Mouse (Mus musculus): ENCODE measurements around the gene Pum1. TPM values are rescaled to one million over a fixed set of nuclear protein-coding genes. Genes with fewer than 3 reads are reported as not detected.
A peak's percentile ranks its signal among the peaks of the same experiment; 100 is the strongest.

Pum1 gene
- polyA plus RNA-seq, 2 experiments, result 69.5 to 83.8 TPM

DNA sequence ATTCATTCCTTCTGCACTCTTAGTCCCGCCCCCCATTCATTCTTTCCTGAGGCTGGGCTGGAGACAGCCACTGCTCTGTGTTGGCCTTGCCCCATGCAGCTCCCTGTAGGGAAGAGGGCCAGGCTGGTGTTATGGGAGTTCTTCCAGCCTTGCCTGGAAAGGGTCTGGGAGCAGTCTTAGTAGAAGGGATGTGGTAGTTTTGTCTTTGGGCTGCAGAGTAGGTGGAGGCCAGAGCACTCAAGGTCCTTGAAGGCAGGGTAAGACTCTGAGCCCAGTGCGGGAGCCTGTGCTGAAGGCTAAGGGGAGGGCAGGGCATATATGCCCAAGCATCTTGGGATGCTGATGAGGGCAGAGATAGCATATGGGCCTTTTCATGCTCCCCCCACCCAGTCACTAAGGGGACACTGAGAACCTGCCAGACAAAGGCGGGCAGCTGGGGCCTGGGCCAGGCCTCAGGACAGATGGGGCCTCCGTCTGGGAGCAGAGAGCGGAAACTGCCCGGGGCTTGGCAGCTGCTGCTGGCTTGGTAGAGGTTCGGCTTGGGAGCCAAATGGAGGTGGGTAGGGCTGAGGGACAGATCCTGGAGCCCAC lies 141.7 kb downstream of the Pum1 start:
- Histone ChIP-seq H3K4me2 (replicated peaks; ENCODE audit: low read depth, low read length, severe bottlenecking) (no peak overlapping the region), H3K36me3 (ENCODE audit: control insufficient read depth, insufficient read depth, low read length) (peaks cover 7% of the 10 kb centered on the region; the same call in 1 of the 2 replicates), H3K9ac (ENCODE audit: low read depth, low read length, severe bottlenecking) (no peak overlapping the region), H3K27ac (replicated peaks; ENCODE audit: low read depth, low read length) (no peak overlapping the region), H3K9me3 (ENCODE audit: control insufficient read depth, low read length) (no peaks in the 10 kb centered on the region), H3K4me1 (ENCODE audit: control insufficient read depth, insufficient read depth, low read length) (peaks cover 15% of the 10 kb centered on the region), H3K4me3 (replicated peaks; ENCODE audit: low read length) (no peak overlapping the region), H3K27me3 (ENCODE audit: control insufficient read depth, insufficient read depth, low read length) (no peaks in the 10 kb centered on the region)
- whole genome bisulfite sequencing, result 72% methylated on average over 7 of the region's 7 CpGs
- TF ChIP-seq POLR2A (IDR thresholded peaks at IDR 0.05; ENCODE audit: borderline replicate concordance, extremely low read depth, insufficient read depth, insufficient read length), result no peak
- peak; percentile 46 for DNase-seq (ENCODE audit: low spot score)
- peak; percentile 38 for ATAC-seq (ENCODE audit: low FRiP score, low read depth)

DNA sequence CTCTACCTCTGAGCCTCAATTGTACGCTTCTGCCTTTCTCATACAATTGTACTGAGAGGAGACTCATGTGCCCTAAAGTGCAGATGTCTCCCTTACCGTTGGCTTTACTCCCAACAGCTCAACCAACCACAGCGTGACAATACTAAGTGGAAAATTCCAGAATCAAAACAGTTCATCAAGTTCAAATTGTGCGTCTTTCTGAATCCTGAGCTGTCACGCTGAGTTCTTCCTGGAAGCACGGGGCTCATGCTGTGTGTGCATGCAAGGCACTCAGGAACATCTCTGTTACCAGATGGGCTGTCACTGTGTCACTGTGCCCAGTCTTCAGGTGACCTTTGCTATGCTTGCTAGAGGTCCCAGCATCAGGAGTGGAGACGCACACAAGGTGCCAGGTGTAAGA lies 142.6 kb downstream of the Pum1 start:
- no peak overlapping the region for H3K27ac ChIP-seq (replicated peaks; ENCODE audit: low read depth, low read length)
- WGBS, result 86% methylated on average over 7 of the region's 7 CpGs
- H3K4me1 ChIP-seq (ENCODE audit: control insufficient read depth, insufficient read depth, low read length), result peaks cover 15% of the 10 kb centered on the region
- no peaks in the 10 kb centered on the region for H3K27me3 ChIP-seq (ENCODE audit: control insufficient read depth, insufficient read depth, low read length)
- H3K9ac ChIP-seq (ENCODE audit: low read depth, low read length, severe bottlenecking), result no peak overlapping the region
- ATAC-seq (ENCODE audit: low FRiP score, low read depth) (no peak), DNase-seq (ENCODE audit: low spot score) (no peak)
- H3K4me3 ChIP-seq (replicated peaks; ENCODE audit: low read length), result no peak overlapping the region
- H3K4me2 ChIP-seq (replicated peaks; ENCODE audit: low read depth, low read length, severe bottlenecking), result no peak overlapping the region
- H3K9me3 ChIP-seq (ENCODE audit: control insufficient read depth, low read length), result no peaks in the 10 kb centered on the region
- no peak for TF ChIP-seq POLR2A (IDR thresholded peaks at IDR 0.05; ENCODE audit: borderline replicate concordance, extremely low read depth, insufficient read depth, insufficient read length)
- peaks cover 7% of the 10 kb centered on the region; the same call in 1 of the 2 replicates for H3K36me3 ChIP-seq (ENCODE audit: control insufficient read depth, insufficient read depth, low read length)

DNA sequence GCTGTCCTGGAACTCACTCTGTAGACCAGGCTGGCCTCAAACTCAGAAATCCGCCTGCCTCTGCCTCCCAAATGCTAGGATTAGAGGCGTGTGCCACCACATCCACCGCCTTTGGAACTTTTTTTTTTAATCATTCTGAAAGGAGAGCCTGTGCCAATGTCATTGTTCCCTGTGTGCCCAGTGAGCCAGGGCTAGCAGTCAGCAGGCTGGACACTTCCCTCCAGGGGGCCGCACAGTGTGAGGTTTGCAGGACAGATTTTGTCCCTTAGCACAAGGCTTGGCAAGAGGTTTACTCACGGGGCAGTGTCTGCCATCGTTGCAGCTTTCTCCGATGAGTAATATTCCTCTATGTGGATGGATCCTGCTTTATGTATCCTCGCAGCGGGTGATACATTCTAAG lies 143.6 kb downstream of the Pum1 start:
- Histone ChIP-seq H3K27ac (replicated peaks; ENCODE audit: low read depth, low read length) (no peak overlapping the region), H3K4me2 (replicated peaks; ENCODE audit: low read depth, low read length, severe bottlenecking) (no peak overlapping the region), H3K9me3 (ENCODE audit: control insufficient read depth, low read length) (no peaks in the 10 kb centered on the region), H3K9ac (ENCODE audit: low read depth, low read length, severe bottlenecking) (no peak overlapping the region), H3K36me3 (ENCODE audit: control insufficient read depth, insufficient read depth, low read length) (peaks cover 7% of the 10 kb centered on the region; the same call in 1 of the 2 replicates), H3K4me3 (replicated peaks; ENCODE audit: low read length) (no peak overlapping the region), H3K27me3 (ENCODE audit: control insufficient read depth, insufficient read depth, low read length) (no peaks in the 10 kb centered on the region), H3K4me1 (ENCODE audit: control insufficient read depth, insufficient read depth, low read length) (peaks cover 12% of the 10 kb centered on the region)
- WGBS, result 94% methylated on average over 9 of the region's 9 CpGs
- ATAC-seq (ENCODE audit: low FRiP score, low read depth) (no peak), DNase-seq (ENCODE audit: low spot score) (no peak)
- no peak for TF ChIP-seq POLR2A (IDR thresholded peaks at IDR 0.05; ENCODE audit: borderline replicate concordance, extremely low read depth, insufficient read depth, insufficient read length)

DNA sequence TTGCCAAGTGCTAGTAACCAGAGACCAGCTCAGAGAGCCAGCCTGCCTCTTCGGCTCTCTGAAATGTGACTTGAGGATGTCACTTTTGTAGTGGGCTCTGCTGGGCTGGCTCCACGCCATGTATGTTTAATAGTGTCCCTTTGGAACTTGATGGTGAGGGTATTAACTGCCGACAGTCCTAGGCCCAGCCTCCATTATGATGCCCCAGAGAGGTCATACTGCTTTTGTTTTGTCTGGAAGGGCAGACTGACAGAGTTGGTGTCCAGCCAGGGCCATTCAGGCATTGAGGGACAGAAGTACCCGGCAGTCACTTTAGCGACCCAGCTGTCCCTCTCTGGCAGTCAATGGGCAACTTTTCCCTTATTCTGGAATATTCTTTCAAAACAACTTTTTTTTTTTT lies 146.7 kb downstream of the Pum1 start:
- Histone ChIP-seq H3K4me3 (replicated peaks; ENCODE audit: low read length) (no peak overlapping the region), H3K27ac (replicated peaks; ENCODE audit: low read depth, low read length) (no peak overlapping the region), H3K36me3 (ENCODE audit: control insufficient read depth, insufficient read depth, low read length) (no peaks in the 10 kb centered on the region), H3K9ac (ENCODE audit: low read depth, low read length, severe bottlenecking) (no peak overlapping the region), H3K9me3 (ENCODE audit: control insufficient read depth, low read length) (no peaks in the 10 kb centered on the region), H3K27me3 (ENCODE audit: control insufficient read depth, insufficient read depth, low read length) (no peaks in the 10 kb centered on the region), H3K4me2 (replicated peaks; ENCODE audit: low read depth, low read length, severe bottlenecking) (no peak overlapping the region), H3K4me1 (ENCODE audit: control insufficient read depth, insufficient read depth, low read length) (peaks cover 5% of the 10 kb centered on the region)
- ATAC-seq (ENCODE audit: low FRiP score, low read depth) (no peak), DNase-seq (ENCODE audit: low spot score) (no peak)
- 55% methylated on average over 5 of the region's 5 CpGs for WGBS
- TF ChIP-seq POLR2A (IDR thresholded peaks at IDR 0.05; ENCODE audit: borderline replicate concordance, extremely low read depth, insufficient read depth, insufficient read length), result no peak

- H3K4me3 ChIP-seq (replicated peaks; ENCODE audit: low read length), result no peak overlapping the region
These were observed 147.7 kb downstream of the Pum1 start for GRCm38 (mm10) chr4:130810845-130811244.

More at GRCm38 (mm10) chr4:130810845-130811244, 147.7 kb downstream of the Pum1 start:
- peaks cover 6% of the 10 kb centered on the region; the same call in 1 of the 2 replicates for H3K4me1 ChIP-seq (ENCODE audit: control insufficient read depth, insufficient read depth, low read length)
- no peak overlapping the region for H3K4me2 ChIP-seq (replicated peaks; ENCODE audit: low read depth, low read length, severe bottlenecking)
- DNase-seq (ENCODE audit: low spot score) (no peak), ATAC-seq (ENCODE audit: low FRiP score, low read depth) (no peak)
- H3K9me3 ChIP-seq (ENCODE audit: control insufficient read depth, low read length), result no peaks in the 10 kb centered on the region
- no peak for TF ChIP-seq POLR2A (IDR thresholded peaks at IDR 0.05; ENCODE audit: borderline replicate concordance, extremely low read depth, insufficient read depth, insufficient read length)
- no peaks in the 10 kb centered on the region for H3K36me3 ChIP-seq (ENCODE audit: control insufficient read depth, insufficient read depth, low read length)
- H3K9ac ChIP-seq (ENCODE audit: low read depth, low read length, severe bottlenecking), result no peak overlapping the region
- H3K27ac ChIP-seq (replicated peaks; ENCODE audit: low read depth, low read length), result no peak overlapping the region
- H3K27me3 ChIP-seq (ENCODE audit: control insufficient read depth, insufficient read depth, low read length), result no peaks in the 10 kb centered on the region
- 59% methylated on average over 2 of the region's 3 CpGs for WGBS
